Mouse (Mus musculus) cerebellum, adult 2 months (tissue): ENCODE results near the gene Rbms3.

ENCODE experiments used
- CTCF ChIP-seq: fragments of 200-500 bp; IDR thresholded peaks from 2 replicates; pipeline ENCODE4 v1.5.1; 2011; ENCODE audit warnings: low read depth, mild to moderate bottlenecking, control low read depth, low read length, moderate library complexity, borderline replicate concordance; ENCODE audit not compliant: insufficient read depth
- POLR2A ChIP-seq: fragments of 200-500 bp; IDR thresholded peaks from 2 replicates; pipeline ENCODE4 v1.6.1; 2011; ENCODE audit warnings: low read length, control low read depth, borderline replicate concordance; ENCODE audit not compliant: insufficient read depth

DNA sequence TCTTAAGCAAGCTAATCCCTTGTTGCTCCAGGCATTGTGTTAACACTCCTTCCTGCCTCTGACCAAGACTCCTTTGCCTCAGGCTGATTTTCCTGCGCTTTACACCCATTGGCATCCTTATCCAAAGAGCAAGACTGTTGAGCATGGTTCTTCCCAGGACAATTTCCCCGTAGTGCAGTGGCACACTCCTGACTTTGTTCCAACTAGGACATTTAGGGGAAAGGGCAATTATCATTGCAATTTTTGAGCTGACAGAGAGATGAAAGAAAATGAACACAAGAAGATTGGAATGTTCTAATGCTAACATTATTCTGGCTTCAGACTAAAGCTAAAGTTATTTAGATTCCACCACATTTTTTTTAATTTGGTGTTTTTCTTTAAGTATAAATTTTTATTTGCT is 24.9 kb upstream of the Rbms3 start:
- no peak for TF ChIP-seq CTCF
- no peak for TF ChIP-seq POLR2A
